Comparison of ENCODE assay signal across 8 mouse cellular contexts in genomic region chr9:42463220-42463989, GRCm38 (mm10). TPM values are rescaled to one million over a fixed set of nuclear protein-coding genes. Genes with fewer than 3 reads are reported as not detected.
A peak's percentile ranks its signal among the peaks of the same experiment; 100 is the strongest.
DNase-seq lines count a peak whose midpoint lies in the region; ATAC-seq and TF ChIP-seq lines count a peak whose summit lies in the region.

No protein-coding gene starts in this region.

- ATAC-seq in midbrain, embryonic 14.5 days (ENCODE audit: low FRiP score, low TSS enrichment), result no peak
- ATAC-seq in midbrain, postnatal 0 days (ENCODE audit: low FRiP score), result no peak
- ATAC-seq in liver, embryonic 15.5 days (ENCODE audit: insufficient read depth), result peak; percentile 87
- ATAC-seq in stomach, postnatal 0 days (ENCODE audit: low FRiP score, low TSS enrichment), result peak; percentile 90

- no peaks in the 10 kb centered on the region for H3K4me1 ChIP-seq in midbrain, embryonic 14.5 days (ENCODE audit: control insufficient read depth, insufficient read depth, low read length)
- no peaks in the 10 kb centered on the region for H3K4me1 ChIP-seq in midbrain, postnatal 0 days (ENCODE audit: insufficient read depth, low read length)
- peaks cover 73% of the 10 kb centered on the region for H3K4me1 ChIP-seq in liver, embryonic 15.5 days (replicated peaks)
- H3K4me1 ChIP-seq in stomach, postnatal 0 days (replicated peaks; ENCODE audit: control insufficient read depth, insufficient read depth), result 0 out of 2 replicates have a peak, but pooled peaks cover 7% of the 10 kb centered on the region

- H3K36me3 ChIP-seq in midbrain, embryonic 14.5 days (ENCODE audit: control insufficient read depth, insufficient read depth, low read length), result no peaks in the 10 kb centered on the region
- 0 out of 2 replicates have a peak, but pooled peaks cover 2% of the 10 kb centered on the region for H3K36me3 ChIP-seq in midbrain, postnatal 0 days (ENCODE audit: insufficient read depth, low read length)
- no peaks in the 10 kb centered on the region for H3K36me3 ChIP-seq in liver, embryonic 15.5 days (replicated peaks)
- no peaks in the 10 kb centered on the region for H3K36me3 ChIP-seq in stomach, postnatal 0 days (ENCODE audit: control insufficient read depth, insufficient read depth, low read length)

- H3K9ac ChIP-seq in midbrain, embryonic 14.5 days (replicated peaks; ENCODE audit: low read length), result no peak overlapping the region
- H3K9ac ChIP-seq in midbrain, postnatal 0 days (replicated peaks; ENCODE audit: low read length, poor library complexity, severe bottlenecking), result no peak overlapping the region
- peak overlapping the region; percentile 44 for H3K9ac ChIP-seq in liver, embryonic 15.5 days
- H3K9ac ChIP-seq in stomach, postnatal 0 days (ENCODE audit: low read length), result no peak overlapping the region

- TF ChIP-seq EP300 in stomach, postnatal 0 days (optimal IDR thresholded peaks at IDR 0.05), result no peak

- no peak overlapping the region for H3K27ac ChIP-seq in midbrain, embryonic 14.5 days (replicated peaks; ENCODE audit: low read depth, low read length)
- H3K27ac ChIP-seq in midbrain, postnatal 0 days (ENCODE audit: low read depth, low read length), result no peak overlapping the region
- H3K27ac ChIP-seq in liver, embryonic 15.5 days (replicated peaks), result peak overlapping the region; percentile 96
- H3K27ac ChIP-seq in stomach, postnatal 0 days (replicated peaks), result peak overlapping the region; percentile 46

- peak; percentile 29 for DNase-seq in midbrain, embryonic 14.5 days
- no peak for DNase-seq in midbrain, postnatal 0 days (ENCODE audit: low spot score)
- peak; percentile 63 for DNase-seq in embryo, embryonic 10.5 days (ENCODE audit: low spot score)
- peak; percentile 36 to 40 for DNase-seq in heart, postnatal 14 days
- peak; percentile 79 for DNase-seq in stomach, postnatal 0 days (ENCODE audit: low spot score)
- no peak for DNase-seq in cerebellum, postnatal 25 days
- DNase-seq in layer of hippocampus, postnatal 10 days (ENCODE audit: low spot score in 2 of 2), result no peak

- intact Hi-C loops in heart, postnatal 14 days (cut with DNase I), result no loop called here

- H3K27me3 ChIP-seq in midbrain, embryonic 14.5 days (ENCODE audit: control insufficient read depth, insufficient read depth, low read length), result no peaks in the 10 kb centered on the region
- no peaks in the 10 kb centered on the region for H3K27me3 ChIP-seq in midbrain, postnatal 0 days (ENCODE audit: insufficient read depth, low read length)
- H3K27me3 ChIP-seq in liver, embryonic 15.5 days, result no peaks in the 10 kb centered on the region
- no peaks in the 10 kb centered on the region for H3K27me3 ChIP-seq in stomach, postnatal 0 days (ENCODE audit: control insufficient read depth, insufficient read depth, low read length)

- 55% methylated on average over 8 of the region's 8 CpGs for WGBS in midbrain, embryonic 14.5 days
- WGBS in midbrain, postnatal 0 days, result 46% methylated on average over 8 of the region's 8 CpGs
- WGBS in liver, embryonic 15.5 days (ENCODE audit: insufficient replicate concordance), result 31% methylated on average over 8 of the region's 8 CpGs
- WGBS in stomach, postnatal 0 days, result 36% methylated on average over 8 of the region's 8 CpGs

- no peak overlapping the region for H3K4me2 ChIP-seq in midbrain, embryonic 14.5 days (ENCODE audit: low read length)
- H3K4me2 ChIP-seq in midbrain, postnatal 0 days (ENCODE audit: low read depth, low read length, poor library complexity, severe bottlenecking), result no peak overlapping the region
- peak overlapping the region; percentile 59 for H3K4me2 ChIP-seq in liver, embryonic 15.5 days
- H3K4me2 ChIP-seq in stomach, postnatal 0 days (replicated peaks; ENCODE audit: low read depth), result no peak overlapping the region

- TF ChIP-seq CTCF in midbrain, postnatal 0 days (IDR thresholded peaks at IDR 0.05), result no peak
- TF ChIP-seq CTCF in stomach, postnatal 0 days (IDR thresholded peaks at IDR 0.05; ENCODE audit: low read depth), result no peak

- H3K4me3 ChIP-seq in midbrain, embryonic 14.5 days (replicated peaks; ENCODE audit: low read depth, low read length), result no peak overlapping the region
- H3K4me3 ChIP-seq in midbrain, postnatal 0 days (ENCODE audit: low read depth, low read length), result no peak overlapping the region
- peak overlapping the region; percentile 45 for H3K4me3 ChIP-seq in liver, embryonic 15.5 days (replicated peaks)
- H3K4me3 ChIP-seq in stomach, postnatal 0 days (ENCODE audit: low read depth, low read length), result no peak overlapping the region

- no peaks in the 10 kb centered on the region for H3K9me3 ChIP-seq in midbrain, embryonic 14.5 days (ENCODE audit: control insufficient read depth, low read length)
- H3K9me3 ChIP-seq in midbrain, postnatal 0 days (ENCODE audit: low read length), result no peaks in the 10 kb centered on the region
- no peaks in the 10 kb centered on the region for H3K9me3 ChIP-seq in liver, embryonic 15.5 days (replicated peaks)
- no peaks in the 10 kb centered on the region for H3K9me3 ChIP-seq in stomach, postnatal 0 days (ENCODE audit: control insufficient read depth, low read length)

RNA-seq across cellular contexts. Expression of gene Tbcel, which starts 44.2 kb away (rescaled TPM):
- 6.6 and 7.2 TPM in 2 replicates for polyA plus RNA-seq in midbrain, embryonic 14.5 days (2014; fragmentation: Nextera tagmentation; extraction: Ambion mirVana)
- total RNA-seq in midbrain, postnatal 0 days (2014; rRNA removed), result 17.2 and 19.4 TPM in 2 replicates
- polyA plus RNA-seq in midbrain, postnatal 0 days (2015; fragmentation: Nextera tagmentation; extraction: Ambion mirVana), result 2.8 and 3.0 TPM in 2 replicates
- 10 to 100 TPM; 22.8 to 25.4 TPM for total RNA-seq in heart, postnatal 14 days (2021)
- 11.0 and 11.9 TPM in 2 replicates for polyA plus RNA-seq in liver, embryonic 15.5 days (2015; fragmentation: Nextera tagmentation; extraction: Ambion mirVana)
- 2.9 and 3.0 TPM in 2 replicates for polyA plus RNA-seq in stomach, postnatal 0 days (2015; fragmentation: Nextera tagmentation; extraction: Ambion mirVana)
- 10 to 100 TPM; 44.4 to 49.5 TPM for total RNA-seq in layer of hippocampus, postnatal 10 days (2021)

Comparison
In these comparisons a context has a peak if more than half of its experiments do, and no peak if none do; other contexts are left out.
1. DNase-seq: peak in midbrain, embryonic 14.5 days (single experiment), embryo, embryonic 10.5 days (single experiment), heart, postnatal 14 days (2 of 2) and stomach, postnatal 0 days (single experiment); none in midbrain, postnatal 0 days (single experiment), cerebellum, postnatal 25 days (0 of 2) and layer of hippocampus, postnatal 10 days (0 of 2).
2. ATAC-seq: peak in liver, embryonic 15.5 days (single experiment) and stomach, postnatal 0 days (single experiment); none in midbrain, embryonic 14.5 days (single experiment) and midbrain, postnatal 0 days (single experiment).
3. H3K27ac ChIP-seq: peak in liver, embryonic 15.5 days (single experiment) and stomach, postnatal 0 days (single experiment); none in midbrain, embryonic 14.5 days (single experiment) and midbrain, postnatal 0 days (single experiment).